Mouse (Mus musculus) olfactory bulb, adult 2 months (tissue): Measurements from ENCODE around the gene Lbx1. TPM values are rescaled to one million over a fixed set of nuclear protein-coding genes. Genes with fewer than 3 reads are reported as not detected.

Experiments used
- H3K27ac ChIP-seq: fragments of 200-500 bp; 2 replicates; pipeline ENCODE4 v1.5.1; 2012; ENCODE audit warnings: low read depth, low read length; ENCODE audit not compliant: insufficient read depth
- H3K4me1 ChIP-seq: fragments of 200-500 bp; 2 replicates; pipeline ENCODE4 v1.6.1; 2012; ENCODE audit warnings: low read length; ENCODE audit not compliant: control insufficient read depth, insufficient read depth
- H3K4me3 ChIP-seq: fragments of 200-500 bp; 2 replicates; pipeline ENCODE4 v1.5.1; 2012; ENCODE audit warnings: mild to moderate bottlenecking, low read depth, low read length, moderate library complexity; ENCODE audit not compliant: insufficient read depth
- CTCF ChIP-seq: fragments of 200-500 bp; IDR thresholded peaks from 2 replicates; pipeline ENCODE4 v1.5.1; 2012; ENCODE audit warnings: low read depth, mild to moderate bottlenecking, low read length, moderate library complexity; ENCODE audit not compliant: insufficient read depth
- POLR2A ChIP-seq: fragments of 200-500 bp; IDR thresholded peaks from 2 replicates; pipeline ENCODE4 v1.6.1; 2012; ENCODE audit warnings: mild to moderate bottlenecking, low read depth, low read length, moderate library complexity; ENCODE audit not compliant: insufficient read depth
- WGBS: fragments of 180-500 bp; shearing (Covaris S2); methylation state at CpG from one replicate; pipeline ENCODE4 v1.1.7; 2018; 5-methylcytosine and 5-hydroxymethylcytosine counted together
- polyA plus RNA-seq: library from polyadenylated mRNA; stranded (reverse); fragments of >200 nt; gene quantifications from 2 replicates; pipeline ENCODE4 v1.2.4, GENCODE M21; 2012; ENCODE audit warnings: low replicate concordance; ENCODE audit not compliant: missing spikeins, insufficient read depth, insufficient read length

The Lbx1 gene
- polyA plus RNA-seq, 1 experiment: not detected

- peaks cover 7% of the 10 kb centered on the region; the same call in 1 of the 2 replicates for H3K4me1 ChIP-seq
- H3K4me3 ChIP-seq: no peak overlapping the region
- WGBS: 30% methylated on average over 22 of the region's 22 CpGs
- no peak overlapping the region for H3K27ac ChIP-seq
- TF ChIP-seq CTCF (no peak), POLR2A (no peak)
Measured at GRCm38 (mm10) chr19:45208438-45209060, 27.1 kb downstream of the Lbx1 start.

GRCm38 (mm10) chr19:45207662-45208437, 27.8 kb downstream of the Lbx1 start:
- Histone ChIP-seq H3K4me1 (peaks cover 7% of the 10 kb centered on the region; the same call in 1 of the 2 replicates), H3K4me3 (no peak overlapping the region), H3K27ac (no peak overlapping the region)
- TF ChIP-seq POLR2A (no peak), CTCF (no peak)
- WGBS: 33% methylated on average over 19 of the region's 19 CpGs

- peaks cover 7% of the 10 kb centered on the region; the same call in 1 of the 2 replicates for H3K4me1 ChIP-seq
- H3K27ac ChIP-seq: no peak overlapping the region
- TF ChIP-seq CTCF (no peak), POLR2A (no peak)
- 97% methylated on average over 15 of the region's 15 CpGs for WGBS
- H3K4me3 ChIP-seq: no peak overlapping the region
Measured at GRCm38 (mm10) chr19:45207153-45207552, 28.5 kb downstream of the Lbx1 start.

- WGBS: 72% methylated on average over 3 of the region's 3 CpGs
- no peak for TF ChIP-seq POLR2A
- no peak for TF ChIP-seq CTCF
- no peak overlapping the region for H3K4me3 ChIP-seq
- H3K27ac ChIP-seq: no peak overlapping the region
- peaks cover 7% of the 10 kb centered on the region; the same call in 1 of the 2 replicates for H3K4me1 ChIP-seq
Measured at GRCm38 (mm10) chr19:45205311-45206105, 30.1 kb downstream of the Lbx1 start.

- Histone ChIP-seq H3K4me3 (no peak overlapping the region), H3K4me1 (no peaks in the 10 kb centered on the region), H3K27ac (no peak overlapping the region)
- TF ChIP-seq CTCF: no peak
- no peak for TF ChIP-seq POLR2A
- 93% methylated on average over 8 of the region's 8 CpGs for WGBS
Measured at GRCm38 (mm10) chr19:45196967-45197366, 38.6 kb downstream of the Lbx1 start.

GRCm38 (mm10) chr19:45194651-45195050, 41.0 kb downstream of the Lbx1 start:
- H3K27ac ChIP-seq: no peak overlapping the region
- no peaks in the 10 kb centered on the region for H3K4me1 ChIP-seq
- H3K4me3 ChIP-seq: no peak overlapping the region
- 43% methylated on average over 4 of the region's 4 CpGs for WGBS
- no peak for TF ChIP-seq CTCF

Other genes starting within 250 kb of the Lbx1 start
- gene Sema4g, start 246.7 kb downstream of the Lbx1 start, polyA plus RNA-seq: 101 TPM in 1 of 2 replicates, not detected in the other
- not detected in 2 replicates for gene Twnk, start 230.1 kb downstream of the Lbx1 start, polyA plus RNA-seq
- not detected in 2 replicates for gene Mrpl43, start 229.4 kb downstream of the Lbx1 start, polyA plus RNA-seq
- gene Lzts2, start 221.4 kb downstream of the Lbx1 start, polyA plus RNA-seq: not detected in 2 replicates
- gene Pdzd7, start 190.1 kb downstream of the Lbx1 start, polyA plus RNA-seq: not detected in 2 replicates
- not detected in 2 replicates for gene Sfxn3, start 188.3 kb downstream of the Lbx1 start, polyA plus RNA-seq
- gene Kazald1, start 160.6 kb downstream of the Lbx1 start, polyA plus RNA-seq: not detected in 2 replicates
- not detected in 2 replicates for gene Tlx1, start 85.1 kb downstream of the Lbx1 start, polyA plus RNA-seq
- not detected in 2 replicates for gene Btrc, start 127.9 kb upstream of the Lbx1 start, polyA plus RNA-seq